Mouse (Mus musculus) spleen, embryonic (tissue): ENCODE measurements around the gene Zcwpw1.

Source experiments
- CTCF ChIA-PET: fragments of 350-600 bp; sonication (Branson Sonifier 250); formaldehyde crosslinking; loops from one replicate; lab custom pipeline; 2022; lab: Charles Lee

The Zcwpw1 gene

DNA sequence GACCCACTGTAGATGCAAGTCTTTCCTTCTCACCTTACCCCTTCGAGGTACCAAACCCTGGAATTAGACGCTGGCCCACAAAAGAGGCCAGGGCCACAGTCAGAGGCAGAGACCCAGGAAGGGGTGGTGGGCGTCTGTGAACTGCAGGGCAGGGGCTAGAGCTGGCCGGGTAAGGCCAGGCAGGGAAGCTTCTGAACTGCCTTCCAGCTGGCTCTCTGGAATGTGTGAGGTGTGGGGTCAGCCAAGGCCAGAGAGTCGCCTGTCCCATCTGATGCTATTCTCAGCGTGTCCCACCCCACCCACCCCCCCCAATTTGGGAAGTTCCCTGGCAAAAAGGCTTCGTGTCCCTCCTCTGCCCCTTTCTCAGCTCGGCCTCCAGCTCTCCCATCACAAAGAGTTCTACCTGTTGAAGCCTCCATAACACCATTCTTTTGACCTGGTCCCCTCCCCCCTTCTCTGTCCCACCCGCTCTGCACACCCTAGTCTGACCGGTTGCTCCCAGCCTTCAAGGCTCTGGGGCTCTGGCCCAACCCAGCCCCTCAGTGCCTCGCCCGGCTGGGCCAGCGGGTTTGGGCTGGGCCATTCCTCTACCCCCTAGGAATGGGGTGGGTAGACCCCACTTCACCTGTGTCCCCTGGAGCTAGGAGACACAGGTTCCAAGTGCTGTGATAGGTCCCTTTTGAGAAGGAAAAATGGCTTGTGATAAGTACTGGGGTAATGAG, 34.3 kb upstream of the Zcwpw1 start:
- CTCF ChIA-PET = interaction anchor here (0.6 kb wide), 1 partner anchor 61 kb away, joined by 4 read pairs; no protein-coding TSS in a partner anchor

DNA sequence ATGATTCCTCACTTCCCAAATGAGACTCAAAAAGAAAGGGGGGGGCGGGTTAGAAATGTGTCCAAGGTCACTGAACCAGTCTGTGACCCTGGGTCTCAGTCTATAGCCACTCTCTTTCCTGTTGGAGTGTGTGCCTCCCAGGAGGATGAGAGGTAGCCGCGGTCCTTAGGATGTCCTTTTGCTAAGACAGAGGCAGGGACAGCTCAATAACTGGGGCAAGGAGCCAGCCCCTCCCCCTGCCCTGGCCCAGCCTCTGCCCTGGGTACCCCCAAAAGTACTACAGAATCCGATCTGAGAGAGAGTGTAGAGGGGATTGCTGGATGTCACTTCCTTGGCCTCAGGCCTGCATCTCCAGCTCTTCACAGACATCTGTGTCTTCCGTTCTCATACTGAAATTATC, 32.2 kb upstream of the Zcwpw1 start:
- CTCF ChIA-PET = interaction anchor here (0.7 kb wide), 2 partner anchors 9 to 34 kb away, joined by 3 to 8 read pairs; no protein-coding TSS in a partner anchor

- CTCF ChIA-PET = interaction anchor here (1.4 kb wide), 1 partner anchor 9 kb away, joined by 5 read pairs; no protein-coding TSS in a partner anchor
Observed at GRCm38 (mm10) chr5:137756106-137756505, 31.5 kb upstream of the Zcwpw1 start.

DNA sequence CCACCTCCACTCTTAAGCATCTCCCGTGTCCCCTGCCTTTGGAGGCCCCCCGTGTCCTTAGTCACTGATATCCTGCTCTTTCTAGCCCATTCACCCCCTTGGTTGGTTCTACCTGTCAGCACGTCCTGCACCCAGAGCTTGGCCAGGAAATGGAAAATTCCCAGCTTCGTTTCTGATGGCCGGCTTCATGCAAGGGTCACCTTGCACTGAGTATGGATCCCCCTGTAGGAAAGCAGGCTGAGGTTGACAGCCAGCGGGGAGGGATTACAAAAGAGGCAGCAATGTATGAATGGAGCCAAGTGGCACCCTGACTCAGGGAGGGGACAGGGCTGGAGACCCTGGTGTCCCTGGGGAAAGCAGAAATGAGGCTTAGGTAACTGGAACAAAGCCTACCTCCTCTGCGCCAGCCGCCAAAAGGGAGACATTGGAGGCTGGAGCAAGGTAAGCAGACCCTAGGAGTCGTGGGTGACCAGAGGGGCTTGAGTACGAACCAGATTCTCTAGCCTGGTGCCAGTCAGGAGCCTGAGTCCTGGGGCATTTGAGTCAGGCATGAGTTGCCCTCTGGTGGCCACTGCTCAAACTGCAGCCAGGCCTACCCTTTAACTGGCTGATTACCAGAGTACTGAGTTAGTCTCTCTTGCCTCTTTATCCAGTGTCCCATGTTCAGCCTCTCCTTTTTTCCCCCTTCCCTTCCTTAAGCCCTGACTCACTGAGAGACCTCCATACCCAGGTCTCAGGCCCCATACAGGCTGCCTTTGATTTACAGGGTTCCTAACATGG, 30.5 kb upstream of the Zcwpw1 start:
- CTCF ChIA-PET = interaction anchor here (0.6 to 1.4 kb wide), 4 partner anchors 10 to 105 kb away, joined by 3 to 5 read pairs (median 4); no protein-coding TSS in a partner anchor

DNA sequence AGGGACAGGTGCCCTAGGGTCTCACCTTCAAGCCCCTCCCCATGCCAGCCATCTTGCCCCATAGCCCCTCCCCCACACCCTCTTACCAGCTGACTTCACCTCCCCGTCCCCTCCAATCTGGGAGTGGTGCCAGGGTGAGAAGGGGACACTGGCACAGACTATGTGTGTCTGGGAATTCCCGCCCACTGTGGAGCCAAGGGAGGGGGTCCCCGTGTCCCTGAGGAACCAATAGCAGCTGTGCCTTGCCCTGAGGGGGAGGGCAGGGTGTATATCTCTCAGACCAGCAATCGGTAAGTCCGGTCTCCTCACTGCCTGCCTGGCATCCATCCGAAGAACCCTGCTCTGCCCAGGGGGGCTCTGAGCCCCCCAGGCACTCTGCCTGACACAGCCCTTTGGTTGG, 29.7 kb upstream of the Zcwpw1 start:
- CTCF ChIA-PET = interaction anchor here (0.6 to 1.4 kb wide), 3 partner anchors 12 to 106 kb away, joined by 3 to 5 read pairs (median 3); no protein-coding TSS in a partner anchor

- CTCF ChIA-PET = interaction anchor here (0.6 to 1.4 kb wide), 8 partner anchors 10 to 1438 kb away, joined by 3 to 11 read pairs (median 4); partner anchors contain the start of gene Agfg2
Observed at GRCm38 (mm10) chr5:137758921-137759534, 28.6 kb upstream of the Zcwpw1 start.

DNA sequence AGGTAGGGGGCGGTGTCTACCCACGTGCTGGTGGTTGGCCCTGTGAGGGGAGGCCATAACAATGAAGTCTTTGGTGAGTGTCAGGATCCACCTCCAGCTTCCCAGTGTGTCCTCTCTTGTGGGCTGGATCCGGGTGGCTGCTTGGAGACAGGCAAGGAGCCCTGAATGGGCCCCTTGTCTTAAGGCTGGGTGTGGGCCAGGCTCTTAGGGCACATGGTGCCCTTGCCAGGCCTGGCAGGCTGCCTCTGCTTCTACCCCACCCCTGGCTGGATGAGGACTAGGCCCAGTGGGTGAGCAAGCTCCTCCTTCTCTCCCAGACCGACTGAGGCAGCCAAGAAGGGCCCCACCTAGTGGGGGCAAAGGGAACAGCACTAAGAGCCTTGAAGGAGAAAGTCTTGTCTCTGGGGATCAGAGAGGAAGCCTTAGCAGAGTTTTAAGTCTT, 27.6 kb upstream of the Zcwpw1 start:
- CTCF ChIA-PET = interaction anchor here (0.8 kb wide), 1 partner anchor 108 kb away, joined by 4 read pairs; no protein-coding TSS in a partner anchor

DNA sequence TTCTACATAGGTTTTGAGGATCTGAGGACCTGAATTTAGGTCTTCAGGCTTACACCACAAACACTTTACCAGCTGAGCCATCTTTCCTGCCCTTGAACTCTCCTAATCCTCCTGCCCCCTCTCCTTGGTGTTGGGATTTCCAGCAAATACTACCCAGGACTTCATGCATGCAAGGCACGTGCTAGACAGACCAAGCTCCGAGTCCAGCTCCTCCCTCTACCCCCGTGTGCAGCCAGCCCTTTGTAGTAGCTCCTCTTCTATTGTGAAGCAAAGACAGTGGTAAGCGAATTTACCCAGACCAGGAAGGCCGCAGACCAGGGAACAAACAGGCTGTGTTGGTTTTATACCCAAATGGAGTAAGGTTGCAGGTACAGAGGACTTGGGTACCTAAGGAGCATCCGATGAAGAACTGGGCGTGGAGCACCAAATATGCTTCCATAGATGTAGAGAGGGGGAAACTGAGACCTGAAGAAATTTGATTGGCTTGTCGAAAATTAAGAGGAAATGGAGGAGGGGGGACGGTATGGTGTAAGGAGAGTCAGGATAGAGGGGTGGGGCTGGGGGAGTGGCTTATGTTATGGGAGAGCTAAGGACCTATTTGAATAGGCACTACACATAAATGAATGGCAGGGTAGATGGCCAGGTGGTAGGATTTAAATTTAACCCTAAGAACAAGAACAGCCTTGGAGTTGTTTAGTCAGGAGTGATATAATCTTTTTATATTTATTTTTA, 22.8 kb upstream of the Zcwpw1 start:
- CTCF ChIA-PET = interaction anchor here (0.8 kb wide), 1 partner anchor 82 kb away, joined by 3 read pairs; no protein-coding TSS in a partner anchor

GRCm38 (mm10) chr5:137766270-137766669, 21.3 kb upstream of the Zcwpw1 start:
- CTCF ChIA-PET = interaction anchor here (1.3 kb wide), 1 partner anchor 119 kb away, joined by 14 read pairs; no protein-coding TSS in a partner anchor

- CTCF ChIA-PET = no interaction called here
Observed at GRCm38 (mm10) chr5:137768475-137768874, 19.1 kb upstream of the Zcwpw1 start.

DNA sequence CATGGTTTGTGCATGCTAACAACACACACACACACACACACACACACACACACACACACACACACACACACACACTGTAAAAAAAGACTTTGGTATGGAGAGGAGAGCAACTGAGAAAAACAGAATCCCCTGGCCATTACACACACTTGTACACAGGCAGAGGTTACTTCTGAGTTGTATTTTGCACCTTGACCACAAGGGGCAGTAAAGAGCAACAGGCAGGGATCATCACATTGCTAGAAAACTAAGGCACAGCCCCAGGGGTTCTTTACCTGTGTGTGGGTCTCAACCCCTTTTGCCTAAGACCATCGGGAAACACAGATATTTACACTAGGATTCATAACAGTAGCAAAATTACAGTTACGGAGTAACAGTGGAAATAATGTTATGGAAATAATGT, 16.9 kb upstream of the Zcwpw1 start:
- CTCF ChIA-PET = interaction anchor here (0.6 to 1.1 kb wide), 4 partner anchors 22 to 184 kb away, joined by 3 to 13 read pairs (median 4); no protein-coding TSS in a partner anchor

- CTCF ChIA-PET = interaction anchor here (0.5 kb wide), 1 partner anchor 107 kb away, joined by 6 read pairs; no protein-coding TSS in a partner anchor
Observed at GRCm38 (mm10) chr5:137772755-137773154, 14.8 kb upstream of the Zcwpw1 start.

DNA sequence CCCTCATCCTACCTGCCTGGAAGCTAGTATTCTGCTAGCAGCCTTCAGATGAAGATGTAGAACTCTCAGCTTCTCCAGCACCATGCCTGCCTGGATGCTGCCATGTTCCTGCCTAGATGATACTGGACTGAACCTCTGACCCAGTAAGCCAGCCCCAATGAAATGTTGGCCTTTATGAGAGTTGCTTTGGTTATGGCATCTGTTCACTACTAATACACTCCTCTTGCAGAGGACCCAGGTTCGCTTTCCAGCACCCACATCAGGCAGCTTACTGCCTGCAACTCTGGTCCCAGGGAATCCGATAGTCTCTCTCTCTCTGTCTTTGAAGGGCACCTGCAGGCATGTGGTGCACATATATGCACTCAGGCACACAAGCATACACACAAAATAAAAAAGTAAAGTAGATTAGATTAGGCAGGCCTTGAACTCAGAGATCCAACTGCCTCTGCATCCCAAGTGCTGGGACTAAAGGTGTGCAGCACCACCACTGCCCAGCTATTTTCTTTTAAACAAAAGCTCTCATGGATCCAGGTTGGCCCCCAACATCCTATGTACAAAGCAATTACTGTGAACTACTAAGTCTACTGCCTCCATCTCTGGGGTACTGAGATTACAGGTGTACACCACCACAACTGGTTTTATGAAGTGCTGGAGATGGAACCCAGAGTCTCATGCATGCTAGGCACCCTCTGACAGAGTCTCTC, 11.9 kb upstream of the Zcwpw1 start:
- CTCF ChIA-PET = interaction anchor here (0.6 to 0.9 kb wide), 2 partner anchors 129 to 141 kb away, joined by 3 to 4 read pairs; no protein-coding TSS in a partner anchor

DNA sequence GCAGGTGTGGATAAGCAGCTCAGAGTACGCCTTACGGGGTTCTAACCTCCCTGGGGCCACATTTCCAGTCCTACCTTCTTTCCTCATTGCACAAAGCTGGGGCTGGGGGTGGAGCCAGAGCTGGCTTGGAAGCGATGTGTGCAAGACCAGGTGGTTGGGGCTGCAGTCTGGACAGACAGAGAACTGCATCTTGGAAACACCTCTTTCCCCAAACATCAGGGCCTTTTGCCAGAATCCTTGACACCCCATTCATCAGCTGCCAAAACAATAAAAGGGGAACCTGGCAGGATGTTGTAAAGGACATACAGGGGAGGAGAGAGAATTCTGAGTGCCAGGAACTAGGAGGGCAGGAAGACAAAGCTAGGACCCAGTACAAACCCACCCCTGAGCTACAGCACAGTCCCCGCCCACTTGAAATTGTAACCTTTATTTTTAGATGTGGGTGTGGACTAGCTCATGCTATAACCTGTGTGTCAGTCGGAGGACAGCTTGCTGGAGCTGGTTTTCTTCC, 11.1 kb upstream of the Zcwpw1 start:
- CTCF ChIA-PET = interaction anchor here (1.1 kb wide), 1 partner anchor 28 kb away, joined by 4 read pairs; no protein-coding TSS in a partner anchor

DNA sequence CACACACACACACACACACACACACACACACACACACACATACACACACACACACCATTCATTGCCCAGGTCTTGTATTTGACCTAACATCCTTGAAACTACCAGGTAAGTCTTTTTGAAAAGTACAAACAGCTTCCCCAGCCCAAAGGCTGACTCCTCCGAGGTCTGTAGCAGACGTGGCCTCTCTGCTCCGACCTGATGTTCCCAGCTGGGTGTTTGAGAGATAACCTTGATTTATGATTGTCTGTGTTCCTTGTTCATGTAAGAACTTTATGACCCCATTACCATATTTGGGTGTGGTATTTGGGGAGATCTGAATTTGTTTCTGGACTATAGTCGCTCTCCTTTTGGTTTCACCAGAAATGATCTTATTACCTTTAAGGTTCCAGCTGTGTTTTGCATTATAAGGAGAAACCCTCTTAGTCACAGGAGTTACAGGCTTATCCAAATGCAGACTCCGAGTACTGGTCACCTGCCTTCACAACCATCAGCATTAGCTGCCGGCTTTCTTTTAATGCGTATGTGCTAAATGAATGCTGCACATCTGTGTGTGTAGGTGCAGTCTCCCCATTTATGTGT, 10.2 kb upstream of the Zcwpw1 start:
- CTCF ChIA-PET = interaction anchor here (0.7 to 1.1 kb wide), 3 partner anchors 26 to 94 kb away, joined by 3 to 9 read pairs (median 4); no protein-coding TSS in a partner anchor

DNA sequence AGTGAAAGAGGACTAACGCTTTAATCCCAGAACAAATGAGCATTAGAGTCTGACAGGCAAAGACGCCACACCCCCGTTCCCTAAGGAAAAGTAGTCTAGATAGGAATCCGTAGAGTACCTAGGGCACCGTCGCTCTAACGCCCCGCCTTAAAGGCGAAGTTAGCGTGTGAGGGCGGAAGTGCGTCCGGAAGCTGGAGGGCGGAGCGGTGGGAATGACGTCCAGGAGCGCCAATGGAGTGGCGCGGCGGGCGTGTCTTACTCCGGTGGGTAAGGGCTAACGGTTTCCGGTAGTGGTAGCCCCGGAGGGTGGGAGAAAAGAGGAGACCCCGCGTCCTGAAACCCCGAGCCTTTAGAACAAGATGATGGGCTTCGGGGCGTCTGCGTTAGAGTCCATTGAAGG, 9.0 kb upstream of the Zcwpw1 start, which contains the start of gene Ppp1r35:
Gene Ppp1r35, plus strand, starts transcription at position 215 of the 400 bp plus-strand sequence.
- CTCF ChIA-PET = interaction anchor here (0.5 kb wide), 1 partner anchor 33 kb away, joined by 3 read pairs; the partner anchor contains the start of gene Tsc22d4

- CTCF ChIA-PET = interaction anchor here (0.5 kb wide), 1 partner anchor 34 kb away, joined by 3 read pairs; the partner anchor contains the start of gene Tsc22d4
Observed at GRCm38 (mm10) chr5:137779053-137779933, 8.3 kb upstream of the Zcwpw1 start.

DNA sequence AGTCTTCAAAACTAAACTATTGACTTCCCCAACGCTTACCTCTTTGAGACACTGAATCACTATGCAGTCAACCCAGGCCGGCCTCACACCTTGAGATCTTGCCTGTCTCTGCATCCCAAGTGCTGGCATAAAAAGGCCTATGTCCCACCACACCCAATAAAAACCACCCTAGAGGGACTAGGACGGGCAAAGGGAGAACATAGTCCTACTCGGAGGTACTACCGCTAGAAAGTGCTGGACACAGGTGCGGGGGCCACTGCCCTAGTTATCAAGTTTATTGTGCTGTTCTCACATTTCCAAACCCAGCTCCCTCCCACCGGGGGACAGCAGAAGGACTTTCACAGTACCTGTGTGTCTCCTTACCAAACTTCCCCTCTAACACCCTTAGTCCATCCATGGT, 5.9 kb upstream of the Zcwpw1 start:
- CTCF ChIA-PET = no interaction called here
